Mouse (Mus musculus): ENCODE results near the gene Stox2. TPM values are rescaled to one million over a fixed set of nuclear protein-coding genes. Genes with fewer than 3 reads are reported as not detected.

Stox2 gene
- total and polyA plus RNA-seq, 3 experiments: under 0.01 TPM; not detected in 2

GRCm38 (mm10) chr8:47391844-47392243, 54.3 kb downstream of the Stox2 start:
- no peak for DNase-seq (ENCODE audit: low read depth, low spot score)
- Histone ChIP-seq H3K27ac (ENCODE audit: control insufficient read depth, low read depth, low read length) (no peak overlapping the region), H3K4me1 (ENCODE audit: control insufficient read depth in 1 of 2, insufficient read depth in 2 of 2, low read length in 2 of 2) (no peaks in the 10 kb centered on the region), H3K4me3 (ENCODE audit: control insufficient read depth in 1 of 2, insufficient read depth in 1 of 2, low read depth in 2 of 2, low read length in 2 of 2) (no peak overlapping the region), H3K27me3 (ENCODE audit: control insufficient read depth in 1 of 2, insufficient read depth in 2 of 2, low read length in 2 of 2) (no peaks in the 10 kb centered on the region), H3K36me3 (ENCODE audit: control insufficient read depth in 1 of 2, insufficient read depth in 2 of 2, low read length in 2 of 2) (no peaks in the 10 kb centered on the region), H3K9ac (ENCODE audit: control insufficient read depth, low read depth, low read length, poor library complexity, severe bottlenecking) (no peak overlapping the region), H3K9me3 (replicated peaks; ENCODE audit: insufficient read depth, low read length) (no peaks in the 10 kb centered on the region), H3K79me2 (ENCODE audit: control insufficient read depth, insufficient read depth, low read length, poor library complexity) (no peaks in the 10 kb centered on the region)
- TF ChIP-seq RAD21 (IDR thresholded peaks at IDR 0.05; ENCODE audit: low read depth, low read length) (no peak), ZC3H11A (IDR thresholded peaks at IDR 0.05; ENCODE audit: low read depth, low read length) (no peak), MYB (IDR thresholded peaks at IDR 0.05; ENCODE audit: low read depth, low read length) (no peak), JUND (IDR thresholded peaks at IDR 0.05; ENCODE audit: low read depth, low read length) (no peak), TCF12 (IDR thresholded peaks at IDR 0.05; ENCODE audit: low read depth, low read length) (no peak), ZMIZ1 (IDR thresholded peaks at IDR 0.05; ENCODE audit: low read depth, low read length) (no peak), MAFK (IDR thresholded peaks at IDR 0.05; ENCODE audit: borderline replicate concordance, low read depth, low read length) (no peak), ETS1 (IDR thresholded peaks at IDR 0.05; ENCODE audit: low read depth, low read length) (no peak)

- Histone ChIP-seq H3K9ac (ENCODE audit: control insufficient read depth, low read depth, low read length, poor library complexity, severe bottlenecking) (no peak overlapping the region), H3K4me3 (ENCODE audit: control insufficient read depth in 1 of 2, insufficient read depth in 1 of 2, low read depth in 2 of 2, low read length in 2 of 2) (no peak overlapping the region), H3K27ac (ENCODE audit: control insufficient read depth, low read depth, low read length) (no peak overlapping the region), H3K36me3 (ENCODE audit: control insufficient read depth in 1 of 2, insufficient read depth in 2 of 2, low read length in 2 of 2) (no peaks in the 10 kb centered on the region), H3K9me3 (replicated peaks; ENCODE audit: insufficient read depth, low read length) (no peaks in the 10 kb centered on the region), H3K4me1 (ENCODE audit: control insufficient read depth in 1 of 2, insufficient read depth in 2 of 2, low read length in 2 of 2) (no peaks in the 10 kb centered on the region), H3K27me3 (ENCODE audit: control insufficient read depth in 1 of 2, insufficient read depth in 2 of 2, low read length in 2 of 2) (no peaks in the 10 kb centered on the region), H3K79me2 (ENCODE audit: control insufficient read depth, insufficient read depth, low read length, poor library complexity) (no peaks in the 10 kb centered on the region)
- TF ChIP-seq MAFK (IDR thresholded peaks at IDR 0.05; ENCODE audit: borderline replicate concordance, low read depth, low read length) (no peak), MXI1 (IDR thresholded peaks at IDR 0.05; ENCODE audit: low read depth, low read length) (no peak), MYC (IDR thresholded peaks at IDR 0.05; ENCODE audit: low read depth, low read length) (no peak)
- no peak for DNase-seq (ENCODE audit: low read depth, low spot score)
These were observed 56.7 kb downstream of the Stox2 start for GRCm38 (mm10) chr8:47389430-47389829.

- H3K9ac ChIP-seq (ENCODE audit: control insufficient read depth, low read depth, low read length, poor library complexity, severe bottlenecking): no peak overlapping the region
- H3K36me3 ChIP-seq (ENCODE audit: control insufficient read depth in 1 of 2, insufficient read depth in 2 of 2, low read length in 2 of 2): no peaks in the 10 kb centered on the region
- no peak for DNase-seq (ENCODE audit: low read depth, low spot score)
These were observed 58.0 kb downstream of the Stox2 start for GRCm38 (mm10) chr8:47388171-47388570.

More at GRCm38 (mm10) chr8:47388171-47388570, 58.0 kb downstream of the Stox2 start:
- no peaks in the 10 kb centered on the region for H3K9me3 ChIP-seq (replicated peaks; ENCODE audit: insufficient read depth, low read length)
- no peaks in the 10 kb centered on the region for H3K27me3 ChIP-seq (ENCODE audit: control insufficient read depth in 1 of 2, insufficient read depth in 2 of 2, low read length in 2 of 2)
- no peak overlapping the region for H3K4me3 ChIP-seq (ENCODE audit: control insufficient read depth in 1 of 2, insufficient read depth in 1 of 2, low read depth in 2 of 2, low read length in 2 of 2)
- H3K27ac ChIP-seq (ENCODE audit: control insufficient read depth, low read depth, low read length): no peak overlapping the region
- no peaks in the 10 kb centered on the region for H3K4me1 ChIP-seq (ENCODE audit: control insufficient read depth in 1 of 2, insufficient read depth in 2 of 2, low read length in 2 of 2)
- no peak for TF ChIP-seq CTCF (IDR thresholded peaks at IDR 0.05 in 2 of 3, conservative IDR thresholded peaks at IDR 0.05 in 1 of 3; ENCODE audit: control insufficient read depth in 1 of 3, insufficient read depth in 1 of 3, low read depth in 2 of 3, low read length in 3 of 3, poor library complexity in 1 of 3, severe bottlenecking in 1 of 3)
- no peak for TF ChIP-seq MAX (IDR thresholded peaks at IDR 0.05; ENCODE audit: low read length)
- no peak for TF ChIP-seq RCOR1 (IDR thresholded peaks at IDR 0.05; ENCODE audit: low read depth, low read length)
- no peak for TF ChIP-seq MAZ (IDR thresholded peaks at IDR 0.05; ENCODE audit: low read depth, low read length)
- TF ChIP-seq ZMIZ1 (IDR thresholded peaks at IDR 0.05; ENCODE audit: low read depth, low read length): no peak
- no peak for TF ChIP-seq E2F4 (IDR thresholded peaks at IDR 0.05; ENCODE audit: borderline replicate concordance, low read depth, low read length)
- H3K79me2 ChIP-seq (ENCODE audit: control insufficient read depth, insufficient read depth, low read length, poor library complexity): no peaks in the 10 kb centered on the region

All from MEL (cell line).